Mouse (Mus musculus) heart, adult 11 months (tissue): ENCODE data around the gene Cyp2b10.
"Not testable (repeated sequence)": the region's sequence is repeated elsewhere in the genome, so short reads cannot be mapped to it uniquely, and the experiment has no call there.

ENCODE experiments used
- DNase-seq: peaks from one replicate; pipeline ENCODE4 v3.0.0; 2022

Cyp2b10 gene

DNA sequence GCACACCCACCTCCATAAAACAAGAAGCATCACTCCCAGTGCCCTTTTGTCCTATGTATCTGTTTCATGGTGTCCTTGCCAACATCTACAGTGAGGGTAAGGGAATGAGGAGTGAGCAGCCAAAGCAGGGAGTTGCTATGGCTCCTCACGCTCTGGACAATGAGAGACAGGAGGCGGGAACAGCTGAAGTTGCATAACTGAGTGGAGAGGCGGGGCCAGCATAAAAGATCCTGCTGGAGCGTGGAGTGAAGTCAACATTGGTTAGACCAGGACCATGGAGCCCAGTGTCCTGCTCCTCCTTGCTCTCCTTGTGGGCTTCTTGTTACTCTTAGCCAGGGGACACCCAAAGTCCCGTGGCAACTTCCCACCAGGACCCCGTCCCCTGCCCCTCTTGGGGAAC lies at the start of gene Cyp2b10:
Gene Cyp2b10 (plus strand): TSS at position 210 of the 400 bp plus-strand sequence.
- peak; percentile 80 for DNase-seq

DNA sequence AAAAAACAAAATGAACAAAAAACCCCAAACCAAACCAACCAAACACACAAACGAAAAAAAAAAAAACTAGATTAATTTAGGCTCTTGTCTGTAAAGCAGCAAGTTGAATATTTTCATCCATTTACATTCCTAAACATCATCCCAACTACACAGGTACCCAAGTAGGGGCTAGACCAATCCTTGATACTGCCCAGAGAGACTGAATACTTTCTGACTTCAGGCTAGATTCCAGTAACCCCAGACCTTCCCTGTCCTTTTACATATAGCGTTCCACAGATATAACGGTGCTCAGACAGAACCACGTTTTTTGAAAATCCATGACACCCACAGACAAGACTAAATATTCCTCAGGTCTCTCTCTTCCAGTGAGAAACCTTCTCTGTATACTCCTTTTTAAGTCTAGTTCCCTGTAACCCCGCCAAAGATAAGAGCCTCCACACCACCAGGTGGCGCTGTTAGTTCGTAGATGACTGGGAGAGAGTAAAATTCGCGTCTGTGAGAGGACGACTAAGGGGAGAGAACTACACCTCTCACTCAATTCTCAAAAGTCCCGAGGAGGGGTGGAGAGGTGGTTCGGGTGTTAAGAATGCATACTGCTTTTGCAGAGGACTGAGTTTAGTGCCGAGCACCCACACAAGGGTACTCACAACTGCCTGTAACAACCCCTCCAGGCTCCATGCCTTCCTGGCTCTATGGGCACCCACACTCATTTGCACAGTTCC lies 49.5 kb upstream of the Cyp2b10 start:
- peak; percentile 97 for DNase-seq

DNA sequence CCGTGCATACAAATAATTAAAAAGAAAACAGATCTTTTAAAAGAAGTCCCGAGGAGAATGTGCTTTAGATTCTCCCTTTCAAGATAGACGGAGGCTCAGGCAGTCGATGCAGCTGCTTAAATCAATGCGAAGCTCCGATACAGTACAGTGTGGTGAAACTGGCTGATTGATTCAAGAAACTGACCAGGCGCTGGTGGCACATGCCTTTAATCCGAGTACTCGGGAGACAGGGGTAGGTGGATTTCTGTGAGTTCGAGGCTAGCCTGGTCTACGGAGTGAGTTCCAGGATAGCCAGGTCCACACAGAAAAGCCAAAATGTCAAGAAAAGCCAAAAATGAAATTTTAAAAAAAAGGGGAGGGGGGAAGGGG lies 49.0 kb upstream of the Cyp2b10 start:
- no peak for DNase-seq

DNA sequence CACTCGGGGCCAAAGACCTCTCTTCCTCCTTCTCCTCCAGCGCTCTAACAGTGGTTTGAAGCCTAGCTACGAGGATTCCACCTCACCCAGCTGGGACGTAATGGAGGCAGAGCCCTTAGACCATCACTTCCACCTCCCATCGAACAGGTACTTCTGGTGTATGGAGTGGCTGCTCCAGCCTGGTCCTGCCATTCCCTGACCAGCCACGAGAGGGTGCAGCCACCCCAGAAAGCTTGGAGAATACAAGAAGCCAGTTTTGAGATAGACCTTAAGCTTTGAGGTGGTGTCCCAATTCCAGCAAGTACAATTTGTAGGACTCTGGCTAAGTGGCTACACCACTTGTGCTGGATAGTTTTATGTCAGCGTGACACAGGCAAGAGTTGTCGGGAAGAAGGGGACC lies 42.3 kb upstream of the Cyp2b10 start:
- DNase-seq = peak; percentile 91

DNA sequence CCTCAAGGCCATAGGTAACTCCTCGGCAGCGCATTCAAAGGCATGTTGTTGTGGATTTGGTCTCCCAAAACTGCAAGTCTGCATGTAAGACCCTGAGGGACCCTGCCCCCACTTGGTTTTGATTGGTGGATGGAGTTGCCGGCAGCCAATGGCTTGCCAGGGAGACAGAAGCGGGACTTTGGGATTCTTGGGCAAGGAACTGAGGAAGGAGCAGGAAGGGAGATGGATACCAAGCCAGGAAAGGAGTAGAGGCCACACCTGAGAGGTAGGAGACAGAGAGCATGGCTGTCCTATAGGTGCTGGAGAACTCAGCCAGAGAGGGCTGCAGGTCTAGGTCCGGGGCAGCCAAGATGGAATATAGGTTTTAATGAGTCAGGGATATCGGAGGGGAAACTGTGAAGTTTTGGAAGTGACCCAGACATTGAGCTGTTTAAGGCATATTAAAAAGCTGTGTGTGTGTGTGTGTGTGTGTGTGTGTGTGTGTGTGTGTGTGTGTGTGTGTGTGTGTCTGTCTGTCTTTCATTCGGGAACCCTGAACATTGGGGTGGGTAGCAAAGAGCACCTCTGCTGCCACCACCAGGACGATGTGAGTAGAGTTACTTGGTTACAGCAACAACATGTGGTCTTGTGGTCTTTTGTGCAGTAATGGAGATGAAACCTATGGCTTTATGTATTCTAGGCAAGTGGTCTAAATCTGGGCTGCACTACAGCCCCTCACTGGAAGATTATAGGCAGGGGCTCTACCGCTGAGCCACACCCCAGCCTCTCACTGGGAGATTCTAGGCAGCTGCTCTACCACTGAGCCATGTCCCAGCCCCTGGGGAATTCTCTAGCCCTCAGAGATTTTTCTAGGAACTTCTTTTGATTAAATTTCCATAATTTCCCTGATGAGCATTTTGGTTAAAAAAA lies 37.2 kb upstream of the Cyp2b10 start:
- DNase-seq = no peak

DNA sequence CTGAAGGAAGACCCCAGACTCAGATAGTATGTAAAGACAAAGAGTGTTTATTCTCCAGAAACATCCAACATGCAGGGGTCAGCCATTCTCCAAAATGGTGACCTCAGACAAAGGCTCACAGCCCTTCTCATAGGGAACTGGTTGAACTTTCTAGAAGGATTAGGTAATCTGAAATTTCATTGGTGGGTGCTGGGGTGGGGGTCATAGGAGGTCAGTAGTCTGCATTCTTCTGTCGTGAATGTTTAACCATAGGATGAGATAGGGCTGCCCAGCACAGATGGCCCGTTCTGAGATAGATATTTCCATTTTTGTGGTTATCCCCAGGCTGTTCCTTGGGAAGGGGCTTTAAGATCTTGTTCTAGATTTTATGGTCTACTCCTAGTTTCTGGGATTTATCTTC lies 35.1 kb upstream of the Cyp2b10 start:
- DNase-seq = peak; percentile 1

DNA sequence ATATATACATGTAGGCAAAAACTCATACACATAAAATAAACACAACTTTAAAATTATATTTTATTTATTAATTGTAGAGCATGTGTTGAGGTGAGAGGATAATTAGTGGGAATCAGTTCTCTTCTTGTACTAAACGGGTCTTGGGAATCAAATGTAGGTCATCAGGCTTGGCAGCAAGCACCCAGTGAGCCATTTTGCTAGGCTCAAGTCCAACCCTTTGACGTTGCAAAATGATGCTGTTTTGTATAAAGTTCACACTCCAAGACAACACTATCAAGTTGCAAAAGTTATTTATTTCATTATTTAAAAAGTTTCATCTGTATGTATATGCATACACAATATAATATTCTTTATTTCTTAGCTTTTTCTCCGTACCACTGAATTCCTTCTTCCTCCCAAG lies 33.7 kb upstream of the Cyp2b10 start:
- no peak for DNase-seq

DNA sequence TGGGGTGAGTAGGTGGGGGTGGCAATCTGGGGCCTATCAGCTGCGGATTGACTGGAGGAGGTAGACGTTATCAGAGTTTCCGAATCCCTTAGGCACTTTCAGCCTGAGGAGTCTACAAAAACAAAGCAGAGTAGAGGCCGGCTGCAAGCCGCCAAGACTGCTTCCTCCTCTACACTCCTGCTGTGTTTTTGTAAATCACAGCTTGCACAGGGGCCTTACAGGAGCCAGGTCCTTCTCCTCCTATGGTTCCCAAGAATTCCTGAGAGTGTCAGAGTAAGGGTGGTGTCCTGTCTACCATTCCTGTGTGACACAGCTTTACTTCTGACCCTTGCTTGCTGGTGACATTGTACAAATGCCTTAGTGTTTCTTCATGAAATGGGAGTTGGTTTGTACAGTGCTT lies 32.6 kb upstream of the Cyp2b10 start:
- peak; percentile 57 for DNase-seq

DNA sequence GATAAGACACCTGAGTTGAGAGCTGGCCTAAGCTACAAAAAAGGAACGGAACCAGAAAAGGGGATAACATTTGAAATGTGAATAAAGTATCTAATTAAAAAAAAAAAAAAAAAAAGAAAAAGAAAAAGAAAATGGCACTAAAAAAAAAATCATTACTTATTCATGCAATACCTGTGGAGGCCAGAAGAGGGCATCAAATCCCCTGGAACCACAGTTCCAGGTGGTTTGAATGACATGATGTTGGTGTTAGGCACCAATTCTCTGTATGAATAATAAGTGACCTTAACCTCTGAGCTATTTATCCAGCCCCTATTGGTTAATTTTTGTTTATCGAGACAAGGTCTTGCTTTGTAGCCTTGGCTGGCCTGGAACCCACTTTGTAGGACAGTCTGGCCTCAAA lies 27.6 kb upstream of the Cyp2b10 start:
- DNase-seq = no peak

DNA sequence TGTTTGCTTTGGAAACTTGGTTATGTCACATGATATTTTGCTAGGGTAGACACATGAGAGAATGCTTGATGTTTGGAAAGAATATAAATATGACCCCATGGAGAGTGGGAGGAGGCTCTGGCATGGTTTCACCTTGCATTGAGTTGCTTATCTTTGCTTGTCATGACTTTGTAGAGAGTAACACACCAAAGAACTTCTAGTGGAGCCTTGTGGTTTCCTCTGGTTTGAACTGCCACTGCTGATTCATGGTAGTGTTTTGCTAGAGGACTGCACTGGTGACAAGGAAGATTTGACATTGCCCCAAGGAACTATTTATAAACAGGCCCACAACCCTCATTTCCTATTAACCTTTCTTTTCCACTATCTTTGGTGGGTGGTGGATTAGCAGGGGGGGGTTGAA lies 24.8 kb upstream of the Cyp2b10 start:
- DNase-seq = no peak

DNA sequence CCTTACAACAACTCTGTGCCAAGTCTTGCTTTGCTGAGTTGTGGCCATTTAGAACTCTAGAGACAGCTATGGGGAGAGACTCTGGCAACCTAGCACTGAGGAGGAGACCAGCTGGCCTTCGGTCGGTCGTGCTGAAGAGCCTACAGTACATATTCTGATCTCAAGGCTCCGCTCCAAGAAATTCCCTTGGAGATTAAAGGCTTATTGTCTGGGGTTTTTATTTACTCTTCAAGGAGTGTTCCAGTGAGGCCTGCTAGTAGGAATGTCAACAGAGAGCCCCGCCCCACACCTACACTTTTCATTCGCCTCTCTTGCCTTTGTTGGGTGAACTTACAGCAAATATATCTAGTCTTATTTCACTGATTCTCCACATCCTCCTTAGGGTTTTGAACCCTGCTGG lies 18.7 kb upstream of the Cyp2b10 start:
- DNase-seq = no peak

DNA sequence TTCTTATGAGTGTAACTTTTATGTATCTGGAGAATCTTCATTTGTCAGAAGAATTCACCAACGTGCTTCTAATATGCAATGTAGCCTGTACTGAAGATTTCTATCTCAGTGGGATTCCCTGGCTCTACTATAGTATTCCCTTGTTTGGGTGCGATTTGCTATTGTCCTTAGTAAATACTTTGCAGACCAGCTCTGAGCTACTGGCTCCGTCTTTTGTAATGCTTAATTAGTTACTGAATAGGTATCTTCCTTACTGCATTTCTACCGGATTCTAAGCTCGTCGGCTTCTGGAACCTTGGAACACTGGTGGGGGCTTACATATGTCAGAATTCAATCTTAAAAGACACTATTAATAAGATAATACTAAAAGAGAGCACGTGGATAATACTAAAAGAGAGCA lies 16.7 kb upstream of the Cyp2b10 start:
- not testable (repeated sequence) for DNase-seq

DNA sequence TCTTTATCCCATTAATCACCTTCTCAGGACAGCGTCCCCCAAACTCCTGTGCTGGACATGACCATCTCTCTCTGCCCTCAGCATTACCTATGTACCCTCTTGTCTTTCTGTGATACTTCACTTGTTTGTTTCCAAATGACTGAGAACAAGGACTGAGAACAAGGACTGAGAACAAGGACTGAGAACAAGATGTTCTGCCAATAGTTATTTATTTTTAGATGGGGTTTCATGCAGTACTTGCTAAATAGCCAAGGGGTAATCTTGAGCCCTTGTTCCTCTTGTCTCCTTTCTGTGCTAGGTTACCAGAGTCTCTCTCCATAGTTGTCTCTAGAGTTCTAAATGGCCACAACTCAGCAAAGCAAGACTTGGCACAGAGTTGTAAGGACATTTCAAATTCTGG lies 13.1 kb upstream of the Cyp2b10 start:
- DNase-seq = no peak

DNA sequence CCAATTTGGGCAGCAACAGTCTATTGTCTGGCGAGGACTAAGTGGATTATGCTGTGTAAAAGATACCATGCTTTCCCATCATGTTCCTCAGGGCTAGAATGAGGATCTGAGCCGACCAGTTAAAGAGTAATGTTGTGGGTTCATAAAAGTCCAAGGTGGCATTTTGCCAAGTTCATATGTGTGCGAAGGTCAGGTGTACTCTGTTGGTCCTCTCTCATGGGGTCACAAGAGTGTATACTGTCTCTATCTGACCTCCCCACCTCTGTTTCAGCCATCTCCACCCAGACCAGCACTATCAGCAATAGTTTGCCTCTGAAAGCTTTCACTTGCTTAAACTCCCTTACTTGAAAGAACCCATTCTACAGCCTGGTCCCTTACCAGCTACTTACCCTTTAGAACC lies 9.7 kb upstream of the Cyp2b10 start:
- DNase-seq = no peak

DNA sequence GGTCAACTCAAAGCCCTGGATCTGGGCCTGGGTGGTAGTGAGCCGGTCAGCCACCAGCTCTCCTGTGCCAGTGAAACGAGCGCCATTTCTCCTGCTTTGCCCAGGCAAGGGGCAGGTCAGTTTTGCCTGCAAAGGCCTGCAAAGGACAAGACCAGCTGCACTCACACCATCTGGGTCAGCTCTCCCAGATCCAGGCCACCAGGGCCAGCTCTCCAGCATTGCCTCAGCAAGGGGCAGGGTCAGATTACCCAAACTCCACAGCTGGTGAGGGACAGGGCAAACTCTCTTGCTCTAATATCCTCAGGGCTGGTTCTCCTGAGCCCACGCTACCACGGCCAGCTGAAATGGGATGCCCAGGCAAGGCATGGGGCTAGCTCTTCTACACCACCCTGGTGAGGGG lies 4.3 kb upstream of the Cyp2b10 start:
- DNase-seq = no peak

DNA sequence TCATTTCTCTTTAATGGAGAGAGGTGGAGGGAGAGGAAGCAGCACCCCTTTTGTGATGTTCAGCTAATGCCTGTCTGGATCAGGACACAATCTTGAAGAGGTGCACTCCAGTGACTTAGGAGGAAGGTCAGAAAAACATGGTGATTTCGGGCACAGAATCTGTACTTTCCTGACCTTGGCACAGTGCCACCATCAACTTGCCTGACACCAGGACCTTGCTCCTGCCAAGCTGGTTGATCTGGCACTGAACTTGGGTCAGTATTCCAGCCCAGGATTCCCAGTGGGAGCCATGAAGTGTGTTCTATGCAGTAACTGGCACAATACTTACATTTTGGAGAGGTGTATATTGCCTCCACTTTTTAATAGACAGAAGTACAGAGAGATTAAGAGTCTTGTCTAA lies 2.3 kb upstream of the Cyp2b10 start:
- no peak for DNase-seq

DNA sequence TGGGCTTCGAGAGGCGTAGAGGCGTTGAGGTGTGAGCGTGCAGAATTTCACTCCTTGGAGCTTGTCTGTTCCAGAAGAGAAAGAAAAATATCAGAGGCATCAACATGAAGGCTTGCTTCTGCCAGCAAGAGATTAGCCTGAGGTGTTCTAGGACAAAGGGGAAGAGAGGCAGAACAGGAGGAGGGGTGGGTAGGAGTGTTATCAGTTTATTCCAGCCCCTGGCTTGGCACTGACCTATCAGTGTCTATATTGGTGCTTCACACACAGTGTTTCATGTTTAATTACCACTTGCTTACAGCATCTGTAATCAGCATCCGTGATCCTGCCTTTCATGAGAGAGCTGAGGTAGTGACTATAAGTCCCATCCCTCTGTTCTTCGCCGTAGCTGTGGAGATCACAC lies 644 bp downstream of the Cyp2b10 start:
- DNase-seq = peak; percentile 56

DNA sequence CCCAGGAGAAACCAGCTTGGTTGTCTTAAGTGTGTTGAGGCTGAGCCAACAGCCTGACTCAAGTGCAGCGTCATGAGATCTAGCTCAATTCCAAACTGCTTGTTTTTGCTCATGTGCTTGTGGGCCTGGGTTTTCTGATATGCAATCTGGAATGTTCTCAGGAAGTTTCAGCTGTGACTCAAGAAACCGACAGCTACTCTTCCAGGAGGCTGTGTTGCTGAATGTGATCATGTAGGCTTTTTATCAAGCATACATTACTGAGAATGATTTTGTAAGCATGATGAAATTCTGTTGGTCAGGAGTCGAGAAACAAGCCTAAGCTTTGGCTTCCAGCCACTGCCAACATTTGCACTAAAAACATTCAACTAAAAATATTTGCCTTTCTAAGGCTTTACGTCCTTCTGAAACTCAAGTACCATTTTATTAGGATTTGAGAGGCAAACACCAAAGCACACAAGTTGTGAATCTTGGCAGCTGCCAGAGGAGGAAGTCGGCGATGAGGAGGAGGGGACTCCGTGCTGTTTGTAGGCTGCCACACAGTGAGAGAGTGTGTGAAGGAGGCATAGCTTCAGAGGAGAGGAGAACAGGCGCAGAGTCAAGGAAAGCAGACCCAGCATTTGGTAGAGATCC lies 4.8 kb downstream of the Cyp2b10 start:
- peak; percentile 91 for DNase-seq

DNA sequence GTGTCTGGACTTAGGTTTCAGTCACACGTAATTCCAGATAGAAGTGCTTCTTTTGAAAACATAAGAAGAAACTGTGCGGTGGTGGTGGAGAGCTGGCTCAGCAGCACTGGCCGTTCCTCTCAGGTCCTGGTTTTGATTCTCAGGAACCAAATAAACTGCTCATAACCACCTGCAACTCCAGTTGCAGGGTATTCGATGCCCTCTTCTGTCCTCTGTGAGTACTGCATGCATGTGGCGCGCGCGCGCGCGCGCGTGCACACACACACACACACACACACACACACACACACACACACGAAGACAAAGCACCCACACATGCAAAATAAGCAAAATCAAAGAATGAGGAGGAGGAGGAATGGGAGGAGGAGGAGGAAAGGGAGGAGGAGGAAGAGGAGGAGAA lies 5.7 kb downstream of the Cyp2b10 start:
- peak; percentile 68 for DNase-seq

DNA sequence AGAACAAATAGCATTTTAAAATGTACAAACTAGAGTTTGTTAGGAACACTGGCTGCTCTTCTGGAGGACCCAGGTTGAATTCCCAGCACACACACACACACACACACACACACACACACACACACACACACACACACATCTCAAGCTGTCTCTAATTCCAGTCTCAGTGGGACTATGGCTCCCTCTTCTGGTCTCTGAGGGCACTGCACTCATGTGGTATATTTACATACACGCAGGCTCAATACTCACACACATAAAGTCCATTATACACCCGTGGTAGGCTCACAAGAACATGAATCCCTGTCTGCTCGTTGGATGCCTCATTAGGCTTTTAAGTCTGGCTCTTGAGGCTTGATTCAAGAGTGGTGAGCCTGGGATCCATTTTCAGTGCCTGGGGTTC lies 6.6 kb downstream of the Cyp2b10 start:
- peak; percentile 56 for DNase-seq

DNA sequence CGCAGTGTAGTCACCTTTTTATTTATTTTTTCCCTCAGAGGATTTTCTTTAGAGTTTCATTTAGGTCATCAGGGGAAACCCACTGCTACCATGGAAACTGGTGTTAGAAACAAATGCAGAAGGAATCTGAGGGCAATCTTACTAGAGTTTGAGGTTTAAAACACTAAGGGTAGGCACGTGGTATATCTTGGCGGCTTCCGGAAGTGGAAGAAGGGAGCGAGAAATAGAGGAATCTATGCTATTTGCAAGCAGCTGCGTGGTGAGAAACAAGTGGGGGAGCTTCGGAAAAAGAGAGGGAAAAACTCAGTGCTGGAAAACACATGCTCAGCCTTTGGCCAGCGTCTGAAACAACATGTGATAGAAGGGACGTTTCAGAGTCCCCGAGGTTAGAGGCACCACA lies 7.1 kb downstream of the Cyp2b10 start:
- no peak for DNase-seq

DNA sequence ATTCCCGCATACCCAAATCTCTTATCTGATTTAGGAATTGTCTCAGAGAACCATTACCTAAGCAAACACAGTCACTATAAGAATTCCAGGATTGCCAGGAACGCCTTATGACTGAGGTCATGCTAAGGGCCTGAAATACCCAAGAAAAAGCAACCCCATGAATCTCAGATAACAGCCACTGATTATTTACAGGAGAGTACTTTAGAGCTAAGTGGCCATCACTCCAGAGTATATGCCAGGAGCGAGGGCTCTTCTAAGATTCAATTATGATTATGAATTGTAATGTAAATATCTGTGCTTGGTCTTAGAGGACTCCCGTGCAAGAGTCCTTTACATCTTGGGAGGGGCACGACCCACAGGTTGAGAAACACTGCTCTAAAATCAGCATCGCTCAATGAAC lies 10.0 kb downstream of the Cyp2b10 start:
- peak; percentile 33 for DNase-seq

DNA sequence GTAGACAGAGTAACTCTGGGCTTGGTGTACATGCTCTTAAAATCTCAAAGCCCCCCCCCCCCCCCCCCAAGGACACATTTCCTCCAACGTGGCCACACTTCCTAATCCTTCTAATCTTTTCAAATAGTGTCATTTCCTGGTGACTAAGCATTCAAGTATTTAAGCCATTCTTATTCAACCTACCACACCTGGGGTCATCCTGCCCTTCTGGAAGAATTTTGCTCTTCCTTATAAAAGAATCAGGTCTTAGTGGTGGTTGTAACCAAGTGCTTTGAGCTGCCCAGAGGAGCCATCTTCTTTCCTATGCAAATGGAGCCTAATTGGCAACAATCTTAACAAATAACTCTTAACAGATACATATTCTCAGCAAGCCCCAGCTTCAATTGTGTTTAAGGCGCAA lies 12.6 kb downstream of the Cyp2b10 start:
- DNase-seq = no peak

DNA sequence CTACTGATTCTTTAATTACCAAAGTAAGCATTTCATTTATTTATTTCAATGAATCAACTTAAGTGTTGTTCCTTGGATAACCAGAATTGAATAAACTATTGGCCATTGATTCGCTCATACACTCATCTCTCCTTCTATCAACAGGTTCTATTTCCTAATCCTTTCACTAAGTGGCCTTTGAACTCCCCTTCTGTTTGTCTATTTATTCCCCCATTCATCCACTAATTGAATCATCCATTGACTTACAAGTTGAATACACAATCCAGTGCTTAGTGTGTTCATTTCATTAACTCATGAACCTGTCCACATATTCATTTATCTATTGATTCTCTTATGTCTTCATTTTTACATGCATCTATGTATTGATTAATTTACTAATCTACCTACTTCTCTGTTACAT lies 18.7 kb downstream of the Cyp2b10 start:
- DNase-seq = no peak
